Mouse (Mus musculus) embryo, embryonic 10 days (tissue): ENCODE results near the gene Susd6.

Experiments used
- DNase-seq: peaks from one replicate; pipeline ENCODE4 v3.0.0-alpha.2; 2015; ENCODE audit warnings: low spot score

Gene Susd6

GRCm38 (mm10) chr12:80789849-80790694 is at the start of gene Susd6:
Gene Susd6 (plus strand): TSS chr12:80790510.
- peak; percentile 100 for DNase-seq

GRCm38 (mm10) chr12:80744614-80745013 is 45.7 kb upstream of the Susd6 start:
- DNase-seq: no peak

- no peak for DNase-seq
Measured at GRCm38 (mm10) chr12:80746031-80746813, 44.1 kb upstream of the Susd6 start.

- no peak for DNase-seq
Measured at GRCm38 (mm10) chr12:80751556-80751955, 38.8 kb upstream of the Susd6 start.

- peak; percentile 74 for DNase-seq
Measured at GRCm38 (mm10) chr12:80757751-80758558, 32.4 kb upstream of the Susd6 start.

- peak; percentile 48 for DNase-seq
Measured at GRCm38 (mm10) chr12:80758559-80759386, 31.5 kb upstream of the Susd6 start.

GRCm38 (mm10) chr12:80759387-80759712 is 31.0 kb upstream of the Susd6 start:
- DNase-seq: no peak

GRCm38 (mm10) chr12:80759713-80760395 is 30.5 kb upstream of the Susd6 start:
- peak; percentile 71 for DNase-seq

GRCm38 (mm10) chr12:80760396-80760801 is 29.9 kb upstream of the Susd6 start, which contains the start of gene Ccdc177:
Gene Ccdc177 (minus strand): TSS chr12:80760687.
- peak; percentile 93 for DNase-seq

- no peak for DNase-seq
Measured at GRCm38 (mm10) chr12:80762982-80763381, 27.3 kb upstream of the Susd6 start.

GRCm38 (mm10) chr12:80764116-80764515 is 26.2 kb upstream of the Susd6 start:
- DNase-seq: no peak

GRCm38 (mm10) chr12:80769697-80770096 is 20.6 kb upstream of the Susd6 start:
- peak; percentile 98 for DNase-seq

GRCm38 (mm10) chr12:80774786-80775185 is 15.5 kb upstream of the Susd6 start:
- no peak for DNase-seq

- no peak for DNase-seq
Measured at GRCm38 (mm10) chr12:80776046-80776634, 14.2 kb upstream of the Susd6 start.

GRCm38 (mm10) chr12:80778188-80778936 is 11.9 kb upstream of the Susd6 start:
- peak; percentile 22 for DNase-seq

- DNase-seq: no peak
Measured at GRCm38 (mm10) chr12:80779760-80780159, 10.6 kb upstream of the Susd6 start.

GRCm38 (mm10) chr12:80782190-80782589 is 8.1 kb upstream of the Susd6 start:
- DNase-seq: no peak

GRCm38 (mm10) chr12:80782892-80783291 is 7.4 kb upstream of the Susd6 start:
- no peak for DNase-seq

GRCm38 (mm10) chr12:80783889-80784288 is 6.4 kb upstream of the Susd6 start:
- no peak for DNase-seq

- no peak for DNase-seq
Measured at GRCm38 (mm10) chr12:80785005-80785404, 5.3 kb upstream of the Susd6 start.
